19 mouse cellular contexts compared by ENCODE assay signal in genomic region chr19:34655227-34655805, GRCm38 (mm10). TPM values are rescaled to one million over a fixed set of nuclear protein-coding genes. Genes with fewer than 3 reads are reported as not detected.
DNase-seq lines count a peak whose midpoint lies in the region; ATAC-seq and TF ChIP-seq lines count a peak whose summit lies in the region.
"Had no signal": no experiment of that assay in that cellular context is flagged by ENCODE, and none has a peak within 500 bp of the region (broad histone marks: within the 10 kb centered on the region; RNA-seq: fewer than 3 reads in every experiment).

No protein-coding gene starts in this region.

- H3K4me2 ChIP-seq in heart, embryonic 11.5 days = no peak overlapping the region
- no peak overlapping the region; the same call in 1 of the 2 replicates for H3K4me2 ChIP-seq in liver, embryonic 13.5 days
- H3K4me2 ChIP-seq in liver, postnatal 0 days (ENCODE audit: low read depth, low read length) = no peak overlapping the region
- H3K4me2 ChIP-seq in forebrain, embryonic 16.5 days (ENCODE audit: low read length) = no peak overlapping the region
- H3K4me2 ChIP-seq: embryonic facial prominence, embryonic 12.5 days; hindbrain, embryonic 14.5 days had no signal

- WGBS in heart, embryonic 11.5 days (ENCODE audit: insufficient replicate concordance) = 86% methylated on average over 10 of the region's 10 CpGs
- WGBS in liver, embryonic 13.5 days (ENCODE audit: insufficient replicate concordance) = 79% methylated on average over 10 of the region's 10 CpGs
- 83% methylated on average over 10 of the region's 10 CpGs for WGBS in liver, postnatal 0 days (ENCODE audit: insufficient replicate concordance)
- WGBS in forebrain, embryonic 16.5 days = 88% methylated on average over 10 of the region's 10 CpGs

- no peak overlapping the region for H3K9ac ChIP-seq in heart, embryonic 11.5 days (ENCODE audit: low read depth, low read length)
- H3K9ac ChIP-seq in ES-E14 (ENCODE audit: insufficient read depth, low read depth, low read length, poor library complexity, severe bottlenecking) = no peak overlapping the region
- H3K9ac ChIP-seq in liver, embryonic 13.5 days = no peak overlapping the region
- no peak overlapping the region for H3K9ac ChIP-seq in liver, postnatal 0 days (replicated peaks)
- H3K9ac ChIP-seq in forebrain, embryonic 16.5 days (replicated peaks; ENCODE audit: low read depth, low read length) = no peak overlapping the region
- H3K9ac ChIP-seq: embryonic facial prominence, embryonic 12.5 days; forebrain, postnatal 0 days; hindbrain, embryonic 14.5 days had no signal

- no peaks in the 10 kb centered on the region for H3K9me3 ChIP-seq in heart, embryonic 11.5 days (replicated peaks; ENCODE audit: control insufficient read depth, low read length)
- no peaks in the 10 kb centered on the region for H3K9me3 ChIP-seq in ES-E14 (ENCODE audit: control insufficient read depth, insufficient read depth, low read depth, low read length)
- H3K9me3 ChIP-seq in liver, embryonic 13.5 days (replicated peaks) = no peaks in the 10 kb centered on the region
- H3K9me3 ChIP-seq in liver, postnatal 0 days (ENCODE audit: low read length) = no peaks in the 10 kb centered on the region
- no peaks in the 10 kb centered on the region for H3K9me3 ChIP-seq in forebrain, embryonic 16.5 days (ENCODE audit: control insufficient read depth, low read length)
- H3K9me3 ChIP-seq: embryonic facial prominence, embryonic 12.5 days; hindbrain, embryonic 10.5 days had no signal

- peaks cover 12% of the 10 kb centered on the region for H3K4me1 ChIP-seq in heart, embryonic 11.5 days (ENCODE audit: control insufficient read depth, insufficient read depth, low read length)
- H3K4me1 ChIP-seq in ES-E14 (ENCODE audit: control insufficient read depth in 2 of 2, insufficient read depth in 2 of 2, low read length in 2 of 2, poor library complexity in 1 of 2) = peaks cover 15 to 18% of the 10 kb centered on the region in 2 experiments
- H3K4me1 ChIP-seq in liver, embryonic 13.5 days (replicated peaks) = peaks cover 54% of the 10 kb centered on the region
- H3K4me1 ChIP-seq in liver, postnatal 0 days (ENCODE audit: insufficient read depth) = peaks cover 26% of the 10 kb centered on the region
- H3K4me1 ChIP-seq in forebrain, embryonic 16.5 days (replicated peaks; ENCODE audit: control insufficient read depth, insufficient read depth, low read length) = no peaks in the 10 kb centered on the region
- H3K4me1 ChIP-seq: embryonic facial prominence, embryonic 12.5 days; hindbrain, embryonic 10.5 days had no signal

- in situ Hi-C loops in ES-E14 (cut with MboI; ENCODE audit: low sequenced_read_pairs in 2 of 2, unreplicated experiment in 2 of 2) = loop anchor here in 1 of 2 experiments (25.0 kb wide), 1 partner anchor 318 kb away; no protein-coding TSS in a partner anchor

- no peak overlapping the region for H3K4me3 ChIP-seq in heart, embryonic 11.5 days (ENCODE audit: low read depth, low read length)
- no peak overlapping the region for H3K4me3 ChIP-seq in ES-E14 (ENCODE audit: insufficient read depth in 1 of 2, low read depth in 1 of 2, low read length in 2 of 2, poor library complexity in 1 of 2, severe bottlenecking in 1 of 2)
- no peak overlapping the region for H3K4me3 ChIP-seq in liver, embryonic 13.5 days (replicated peaks)
- no peak overlapping the region for H3K4me3 ChIP-seq in liver, postnatal 0 days (ENCODE audit: low read depth, low read length)
- no peak overlapping the region for H3K4me3 ChIP-seq in forebrain, embryonic 16.5 days (replicated peaks; ENCODE audit: low read length)
- H3K4me3 ChIP-seq: embryonic facial prominence, embryonic 12.5 days; hindbrain, embryonic 10.5 days had no signal

- DNase-seq in heart, adult 11 months = peak; percentile 72
- peak; percentile 51 for DNase-seq in ES-E14 (ENCODE audit: low read depth, low spot score)
- DNase-seq in liver, embryonic 13.5 days = no peak
- DNase-seq in liver, postnatal 0 days = no peak
- no peak for DNase-seq in urinary bladder, adult 2 months (ENCODE audit: low spot score)
- DNase-seq: adrenal gland, postnatal 10 days; B cell, adult 2 months; cerebellum, adult 11-12 months; cerebellum, adult 9-10 months; cerebellum, postnatal 25 days; forebrain, postnatal 0 days; gastrocnemius, postnatal 14 days had no signal

- TF ChIP-seq EP300 in liver, postnatal 0 days (IDR thresholded peaks at IDR 0.05; ENCODE audit: low read depth) = no peak

- H3K36me3 ChIP-seq in heart, embryonic 11.5 days (ENCODE audit: control insufficient read depth, insufficient read depth, low read length) = no peaks in the 10 kb centered on the region
- H3K36me3 ChIP-seq in ES-E14 (ENCODE audit: control insufficient read depth, insufficient read depth, low read length, poor library complexity, severe bottlenecking) = no peaks in the 10 kb centered on the region
- no peaks in the 10 kb centered on the region for H3K36me3 ChIP-seq in liver, embryonic 13.5 days
- no peaks in the 10 kb centered on the region for H3K36me3 ChIP-seq in liver, postnatal 0 days (replicated peaks; ENCODE audit: insufficient read depth, low read length)
- no peaks in the 10 kb centered on the region for H3K36me3 ChIP-seq in forebrain, embryonic 16.5 days (ENCODE audit: control insufficient read depth, insufficient read depth)
- H3K36me3 ChIP-seq: embryonic facial prominence, embryonic 12.5 days; hindbrain, embryonic 10.5 days had no signal

- no peak for ATAC-seq in heart, embryonic 11.5 days (replicated peaks; ENCODE audit: insufficient number of reproducible peaks, low FRiP score, low TSS enrichment)
- ATAC-seq in liver, embryonic 13.5 days (ENCODE audit: low read depth) = no peak
- no peak for ATAC-seq in liver, postnatal 0 days
- ATAC-seq in forebrain, embryonic 16.5 days = no peak
- ATAC-seq: CD4-positive, CD25-positive, alpha-beta regulatory T cell, adult 4 months; forebrain, postnatal 0 days had no signal

- H3K27me3 ChIP-seq in heart, embryonic 11.5 days (ENCODE audit: control insufficient read depth, insufficient read depth, low read length) = no peaks in the 10 kb centered on the region
- H3K27me3 ChIP-seq in liver, embryonic 13.5 days = no peaks in the 10 kb centered on the region
- no peaks in the 10 kb centered on the region for H3K27me3 ChIP-seq in liver, postnatal 0 days (ENCODE audit: insufficient read depth, low read length)
- no peaks in the 10 kb centered on the region for H3K27me3 ChIP-seq in forebrain, embryonic 16.5 days (replicated peaks; ENCODE audit: control insufficient read depth, insufficient read depth, low read length)
- H3K27me3 ChIP-seq: embryonic facial prominence, embryonic 12.5 days had no signal

- H3K27ac ChIP-seq in heart, embryonic 11.5 days (ENCODE audit: low read depth, low read length) = no peak overlapping the region
- H3K27ac ChIP-seq in ES-E14 (ENCODE audit: insufficient read depth, low read depth, low read length, poor library complexity, severe bottlenecking) = peak overlapping the region; percentile 45; the same call in 1 of the 2 replicates
- peak overlapping the region; percentile 94 for H3K27ac ChIP-seq in liver, embryonic 13.5 days
- H3K27ac ChIP-seq in liver, postnatal 0 days (ENCODE audit: low read depth) = peak overlapping the region; percentile 95; the same call in 1 of the 2 replicates
- H3K27ac ChIP-seq in forebrain, embryonic 16.5 days (ENCODE audit: low read length) = no peak overlapping the region
- H3K27ac ChIP-seq: embryonic facial prominence, embryonic 12.5 days; hindbrain, embryonic 10.5 days; hindbrain, embryonic 14.5 days had no signal

- no peak for TF ChIP-seq CTCF in liver, postnatal 0 days (IDR thresholded peaks at IDR 0.05; ENCODE audit: low read depth)

TF ChIP-seq in ES-E14, 5 proteins besides CTCF, POLR2A, EP300 and RAD21 (continues in another document):
- TF ChIP-seq MAFK (IDR thresholded peaks at IDR 0.05; ENCODE audit: insufficient read depth, low read depth, low read length) (no peak), ZC3H11A (IDR thresholded peaks at IDR 0.05; ENCODE audit: borderline replicate concordance, low read depth, low read length) (no peak), ZNF384 (IDR thresholded peaks at IDR 0.05; ENCODE audit: low read depth, low read length) (no peak), CHD2 (IDR thresholded peaks at IDR 0.05; ENCODE audit: low read depth, low read length) (peak; percentile 16; the same call in 1 of the 2 replicates)

RNA-seq across cellular contexts. Expression of gene Ifit1, which starts 14.6 kb away (rescaled TPM):
- 0.11 and 0.44 TPM in 2 replicates for polyA plus RNA-seq in heart, embryonic 11.5 days (2014; fragmentation: Nextera tagmentation; extraction: Ambion mirVana)
- total RNA-seq in ES-E14 (2012; rRNA removed) = 0.16 TPM in 1 of 2 replicates, not detected in the other
- polyA plus RNA-seq in liver, embryonic 13.5 days (2015; fragmentation: Nextera tagmentation; extraction: Ambion mirVana) = 0.85 and 1.3 TPM in 2 replicates
- 6.6 and 8.4 TPM in 2 replicates for polyA plus RNA-seq in liver, postnatal 0 days (2015; fragmentation: Nextera tagmentation; extraction: Ambion mirVana)
- polyA plus RNA-seq in urinary bladder, adult 2 months (2012; rRNA removed) = 8.7 and 9.9 TPM in 2 replicates
- polyA plus RNA-seq in forebrain, embryonic 16.5 days (2015; fragmentation: Nextera tagmentation; extraction: Ambion mirVana) = 0.15 and 0.18 TPM in 2 replicates

RNA-seq across cellular contexts. Expression of gene Ifit1bl2, which starts 14.8 kb away (rescaled TPM):
- polyA plus RNA-seq in heart, embryonic 11.5 days (2014; fragmentation: Nextera tagmentation; extraction: Ambion mirVana) = 0.73 and 1.0 TPM in 2 replicates
- total RNA-seq in ES-E14 (2012; rRNA removed) = not detected in 2 replicates
- polyA plus RNA-seq in liver, embryonic 13.5 days (2015; fragmentation: Nextera tagmentation; extraction: Ambion mirVana) = 0.02 and 0.03 TPM in 2 replicates
- 0.12 and 0.15 TPM in 2 replicates for polyA plus RNA-seq in liver, postnatal 0 days (2015; fragmentation: Nextera tagmentation; extraction: Ambion mirVana)
- polyA plus RNA-seq in urinary bladder, adult 2 months (2012; rRNA removed) = 0.37 and 0.38 TPM in 2 replicates
- 0.19 and 0.22 TPM in 2 replicates for polyA plus RNA-seq in forebrain, embryonic 16.5 days (2015; fragmentation: Nextera tagmentation; extraction: Ambion mirVana)
- total RNA-seq: gastrocnemius, adult 18-20 months had no signal

RNA-seq across cellular contexts. Expression of gene Ifit3b, which starts 47.5 kb away (rescaled TPM):
- 0.14 and 0.44 TPM in 2 replicates for polyA plus RNA-seq in heart, embryonic 11.5 days (2014; fragmentation: Nextera tagmentation; extraction: Ambion mirVana)
- total RNA-seq in ES-E14 (2012; rRNA removed) = not detected in 2 replicates
- 0.38 and 0.58 TPM in 2 replicates for polyA plus RNA-seq in liver, embryonic 13.5 days (2015; fragmentation: Nextera tagmentation; extraction: Ambion mirVana)
- 2.2 and 2.7 TPM in 2 replicates for polyA plus RNA-seq in liver, postnatal 0 days (2015; fragmentation: Nextera tagmentation; extraction: Ambion mirVana)
- polyA plus RNA-seq in urinary bladder, adult 2 months (2012; rRNA removed) = 6.8 and 10.8 TPM in 2 replicates
- 0.30 TPM in 1 of 2 replicates, not detected in the other for polyA plus RNA-seq in forebrain, embryonic 16.5 days (2015; fragmentation: Nextera tagmentation; extraction: Ambion mirVana)
- polyA plus RNA-seq: hindbrain, embryonic 10.5 days had no signal

RNA-seq across cellular contexts. Expression of gene Ifit1bl1, which starts 53.6 kb away (rescaled TPM):
- polyA plus RNA-seq in heart, embryonic 11.5 days (2014; fragmentation: Nextera tagmentation; extraction: Ambion mirVana) = 1.1 and 1.5 TPM in 2 replicates
- total RNA-seq in ES-E14 (2012; rRNA removed) = not detected in 2 replicates
- 0.17 and 0.19 TPM in 2 replicates for polyA plus RNA-seq in liver, embryonic 13.5 days (2015; fragmentation: Nextera tagmentation; extraction: Ambion mirVana)
- polyA plus RNA-seq in liver, postnatal 0 days (2015; fragmentation: Nextera tagmentation; extraction: Ambion mirVana) = 0.75 TPM in 2 replicates
- polyA plus RNA-seq in urinary bladder, adult 2 months (2012; rRNA removed) = 0.84 and 0.87 TPM in 2 replicates
- polyA plus RNA-seq in forebrain, embryonic 16.5 days (2015; fragmentation: Nextera tagmentation; extraction: Ambion mirVana) = 0.65 and 0.98 TPM in 2 replicates
- total RNA-seq: gastrocnemius, adult 18-20 months had no signal
- polyA plus RNA-seq: hindbrain, embryonic 10.5 days had no signal

Comparison
In these comparisons a context has a peak if more than half of its experiments do, and no peak if none do; other contexts are left out.
1. DNase-seq: peak in heart, adult 11 months (single experiment) and ES-E14 (single experiment); none in liver, embryonic 13.5 days (single experiment), liver, postnatal 0 days (single experiment) and urinary bladder, adult 2 months (single experiment).
2. H3K27ac ChIP-seq: peak in ES-E14 (single experiment), liver, embryonic 13.5 days (single experiment) and liver, postnatal 0 days (single experiment); none in heart, embryonic 11.5 days (single experiment) and forebrain, embryonic 16.5 days (single experiment).